Mouse (Mus musculus): Measurements from ENCODE around the gene Pdcd5. TPM values are rescaled to one million over a fixed set of nuclear protein-coding genes. Genes with fewer than 3 reads are reported as not detected.

Pdcd5 gene
- polyA plus RNA-seq, 1 experiment from 2014 or later = 80.7 TPM

GRCm38 (mm10) chr7:35602766-35603165 lies 44.6 kb downstream of the Pdcd5 start:
- ChIA-PET CTCF (interaction anchor here (1.0 kb wide), 1 partner anchor 9 kb away, joined by 3 read pairs; no protein-coding TSS in a partner anchor), POLR2A (no interaction called here)
- no peak for ATAC-seq
- in situ Hi-C loops (cut with MboI; ENCODE audit: low pct_unique_long_range_greater_than_20kb) = no loop called here
- no peak for TF ChIP-seq CTCF (IDR thresholded peaks at IDR 0.05)
- no peak for DNase-seq (ENCODE audit: low read depth, low spot score)
- H3K27me3 ChIP-seq = no peaks in the 10 kb centered on the region

DNA sequence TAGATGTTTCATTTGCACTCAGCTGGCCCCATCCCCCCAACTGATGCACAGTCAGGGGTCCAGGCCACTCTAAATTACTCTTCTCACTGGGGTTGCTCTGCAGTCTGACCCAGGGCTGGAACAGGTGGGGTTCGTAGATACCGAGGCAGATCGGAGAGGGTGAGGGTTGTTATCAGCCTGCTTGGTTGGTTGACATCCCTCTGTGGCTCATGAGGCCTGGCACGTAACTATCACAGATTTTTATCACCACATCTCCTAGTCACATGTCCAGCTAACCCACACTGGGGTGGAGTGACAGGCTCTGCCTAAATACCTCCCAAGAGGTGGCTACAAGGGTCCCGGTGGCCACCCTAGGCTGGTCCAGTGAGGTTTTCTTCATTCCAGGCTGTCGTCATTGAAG lies 46.2 kb downstream of the Pdcd5 start:
- H3K27me3 ChIP-seq = no peaks in the 10 kb centered on the region
- ATAC-seq = no peak
- no peak for DNase-seq (ENCODE audit: low read depth, low spot score)
- TF ChIP-seq CTCF (IDR thresholded peaks at IDR 0.05) = no peak
- in situ Hi-C loops (cut with MboI; ENCODE audit: low pct_unique_long_range_greater_than_20kb) = no loop called here
- CTCF ChIA-PET = interaction anchor here (1.3 kb wide), 1 partner anchor 29 kb away, joined by 3 read pairs; no protein-coding TSS in a partner anchor
- POLR2A ChIA-PET = no interaction called here

- TF ChIP-seq CTCF (IDR thresholded peaks at IDR 0.05) = no peak
- DNase-seq (ENCODE audit: low read depth, low spot score) (no peak), ATAC-seq (no peak)
- H3K27me3 ChIP-seq = no peaks in the 10 kb centered on the region
- ChIA-PET CTCF (interaction anchor here (0.8 kb wide), 1 partner anchor 10 kb away, joined by 3 read pairs; no protein-coding TSS in a partner anchor), POLR2A (no interaction called here)
- in situ Hi-C loops (cut with MboI; ENCODE audit: low pct_unique_long_range_greater_than_20kb) = no loop called here
These were observed 47.3 kb downstream of the Pdcd5 start for GRCm38 (mm10) chr7:35600031-35600430.

DNA sequence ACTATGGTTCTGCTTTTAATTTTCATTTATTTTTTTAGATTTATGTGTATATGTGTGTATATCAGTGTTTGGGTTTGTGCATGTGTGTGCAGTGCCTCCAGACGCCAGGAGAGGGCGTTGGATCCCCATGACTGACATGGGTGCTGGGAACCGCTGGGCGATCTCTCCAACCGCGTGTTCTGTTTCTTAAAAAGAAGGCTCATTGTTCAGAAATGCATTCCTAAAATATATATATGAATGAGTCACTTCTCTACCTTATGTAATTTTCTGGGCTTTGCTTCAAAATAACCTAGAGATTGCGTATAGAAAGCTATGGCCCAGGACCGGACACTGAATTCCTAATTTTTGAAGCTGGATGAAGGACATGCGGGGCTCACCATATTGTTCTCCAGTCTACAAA lies 47.8 kb downstream of the Pdcd5 start:
- no peak for TF ChIP-seq CTCF (IDR thresholded peaks at IDR 0.05)
- ATAC-seq (no peak), DNase-seq (ENCODE audit: low read depth, low spot score) (no peak)
- ChIA-PET CTCF (no interaction called here), POLR2A (no interaction called here)
- no peaks in the 10 kb centered on the region for H3K27me3 ChIP-seq
- in situ Hi-C loops (cut with MboI; ENCODE audit: low pct_unique_long_range_greater_than_20kb) = loop anchor here (25.0 kb wide), 1 partner anchor 1763 kb away; no protein-coding TSS in a partner anchor

GRCm38 (mm10) chr7:35594311-35594710 lies 53.0 kb downstream of the Pdcd5 start:
- CTCF ChIA-PET = interaction anchor here (1.7 kb wide), 1 partner anchor 9 kb away, joined by 3 read pairs; no protein-coding TSS in a partner anchor
- POLR2A ChIA-PET = no interaction called here
- ATAC-seq (no peak), DNase-seq (ENCODE audit: low read depth, low spot score) (no peak)
- in situ Hi-C loops (cut with MboI; ENCODE audit: low pct_unique_long_range_greater_than_20kb) = loop anchor here (25.0 kb wide), 1 partner anchor 1768 kb away; no protein-coding TSS in a partner anchor
- no peak for TF ChIP-seq CTCF (IDR thresholded peaks at IDR 0.05)
- no peaks in the 10 kb centered on the region for H3K27me3 ChIP-seq

Other genes with a start within 250 kb of the Pdcd5 start
- gene Slc7a9, start 198.7 kb downstream of the Pdcd5 start, polyA plus RNA-seq (2021) = not detected
- 0.05 TPM for gene Tdrd12, start 109.8 kb downstream of the Pdcd5 start, polyA plus RNA-seq (2021)
- gene Nudt19, start 91.2 kb downstream of the Pdcd5 start, polyA plus RNA-seq (2021) = 72.4 TPM
- 0.30 TPM for gene Rgs9bp, start 61.9 kb downstream of the Pdcd5 start, polyA plus RNA-seq (2021)
- 31.4 TPM for gene Ankrd27, start 61.3 kb downstream of the Pdcd5 start, polyA plus RNA-seq (2021)
- gene Dpy19l3, start 106.9 kb upstream of the Pdcd5 start, polyA plus RNA-seq (2021) = 28.4 TPM
- gene Zfp507, start 155.5 kb upstream of the Pdcd5 start, polyA plus RNA-seq (2021) = 19.1 TPM